In the genomic region with DNA sequence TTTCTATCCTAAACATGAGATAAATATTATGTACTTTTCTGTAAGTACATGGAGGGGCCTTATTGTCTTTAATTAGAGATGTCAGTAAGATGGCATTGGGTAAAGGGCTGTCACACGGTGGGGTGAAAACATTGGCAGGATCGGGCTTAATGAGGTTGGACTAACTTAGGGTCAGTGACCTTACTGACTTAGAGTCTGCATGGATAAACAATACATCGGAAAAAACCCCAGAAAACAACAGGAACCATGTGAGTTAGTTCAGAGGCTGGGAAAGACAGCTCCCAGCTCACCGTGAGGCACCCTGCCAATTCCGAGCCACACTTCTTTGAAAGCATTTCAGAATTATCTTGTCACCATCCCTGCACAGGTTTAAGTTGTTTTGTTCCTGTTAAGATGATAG, we compare ENCODE assay signal across 29 mouse cellular contexts.
A peak's percentile ranks its signal among the peaks of the same experiment; 100 is the strongest.
DNase-seq lines count a peak whose midpoint lies in the region; ATAC-seq lines count a peak whose summit lies in the region.
"Had no signal": no experiment of that assay in that cellular context is flagged by ENCODE, and none has a peak within 500 bp of the region (broad histone marks: within the 10 kb centered on the region; RNA-seq: fewer than 3 reads in every experiment).

No protein-coding gene starts in this region.

- 2% methylated on average over 5 of the region's 5 CpGs for WGBS in hindbrain, embryonic 10.5 days
- WGBS in hindbrain, embryonic 14.5 days = 6% methylated on average over 5 of the region's 5 CpGs
- 11% methylated on average over 5 of the region's 5 CpGs for WGBS in neural tube, embryonic 12.5 days
- 14% methylated on average over 5 of the region's 5 CpGs for WGBS in neural tube, embryonic 15.5 days

- no peaks in the 10 kb centered on the region for H3K9me3 ChIP-seq in hindbrain, embryonic 10.5 days
- H3K9me3 ChIP-seq in hindbrain, embryonic 14.5 days (ENCODE audit: control insufficient read depth, low read length) = no peaks in the 10 kb centered on the region
- no peaks in the 10 kb centered on the region for H3K9me3 ChIP-seq in neural tube, embryonic 12.5 days
- H3K9me3 ChIP-seq in neural tube, embryonic 15.5 days (replicated peaks) = no peaks in the 10 kb centered on the region
- H3K9me3 ChIP-seq: embryonic facial prominence, embryonic 12.5 days; G1E; heart, embryonic 13.5 days had no signal

- H3K27me3 ChIP-seq in hindbrain, embryonic 10.5 days (ENCODE audit: insufficient read depth, poor library complexity, severe bottlenecking) = no peaks in the 10 kb centered on the region
- H3K27me3 ChIP-seq in hindbrain, embryonic 14.5 days (ENCODE audit: control insufficient read depth, insufficient read depth, low read length) = no peaks in the 10 kb centered on the region
- no peaks in the 10 kb centered on the region for H3K27me3 ChIP-seq in neural tube, embryonic 12.5 days (replicated peaks)
- no peaks in the 10 kb centered on the region for H3K27me3 ChIP-seq in neural tube, embryonic 15.5 days (replicated peaks)
- H3K27me3 ChIP-seq: embryonic facial prominence, embryonic 12.5 days; heart, embryonic 13.5 days had no signal

- peak overlapping the region; percentile 56; the same call in 1 of the 2 replicates for H3K27ac ChIP-seq in hindbrain, embryonic 10.5 days
- H3K27ac ChIP-seq in hindbrain, embryonic 14.5 days = no peak overlapping the region
- no peak overlapping the region for H3K27ac ChIP-seq in neural tube, embryonic 12.5 days
- no peak overlapping the region for H3K27ac ChIP-seq in neural tube, embryonic 15.5 days (replicated peaks)
- H3K27ac ChIP-seq: embryonic facial prominence, embryonic 12.5 days; heart, adult 2 months; heart, embryonic 13.5 days; liver, embryonic 14.5 days; macrophage; stomach, postnatal 0 days had no signal

- no peak for ATAC-seq in hindbrain, embryonic 14.5 days (ENCODE audit: low FRiP score)
- 0 out of 2 replicates have a peak, but pooled peaks have one; percentile 35 for ATAC-seq in neural tube, embryonic 12.5 days (ENCODE audit: low FRiP score, low read depth)
- no peak for ATAC-seq in neural tube, embryonic 15.5 days (ENCODE audit: low FRiP score)
- ATAC-seq: intestine, embryonic 16.5 days; Patski had no signal

- H3K4me3 ChIP-seq in hindbrain, embryonic 10.5 days = no peak overlapping the region
- no peak overlapping the region for H3K4me3 ChIP-seq in hindbrain, embryonic 14.5 days (replicated peaks; ENCODE audit: low read length)
- no peak overlapping the region for H3K4me3 ChIP-seq in neural tube, embryonic 12.5 days
- H3K4me3 ChIP-seq in neural tube, embryonic 15.5 days (replicated peaks) = no peak overlapping the region
- H3K4me3 ChIP-seq: embryonic facial prominence, embryonic 12.5 days; heart, adult 2 months; heart, embryonic 13.5 days had no signal

- H3K4me1 ChIP-seq in hindbrain, embryonic 10.5 days (replicated peaks) = peaks cover 57% of the 10 kb centered on the region
- H3K4me1 ChIP-seq in hindbrain, embryonic 14.5 days (replicated peaks; ENCODE audit: control insufficient read depth, insufficient read depth, low read length) = peaks cover 15% of the 10 kb centered on the region; the same call in 1 of the 2 replicates
- H3K4me1 ChIP-seq in neural tube, embryonic 12.5 days = peaks cover 26% of the 10 kb centered on the region
- H3K4me1 ChIP-seq in neural tube, embryonic 15.5 days = peaks cover 30% of the 10 kb centered on the region
- H3K4me1 ChIP-seq: embryonic facial prominence, embryonic 12.5 days; heart, embryonic 13.5 days had no signal

- DNase-seq in embryo, embryonic 11 days = peak; percentile 13
- no peak for DNase-seq in embryo, embryonic 10 days (ENCODE audit: low spot score)
- no peak for DNase-seq in hindbrain, embryonic 10.5 days (ENCODE audit: low spot score)
- no peak for DNase-seq in hindbrain, embryonic 14.5 days (ENCODE audit: low spot score)
- peak; percentile 60 for DNase-seq in retina, embryonic 14.5 days (ENCODE audit: low spot score)
- no peak for DNase-seq in kidney, adult 18-20 months
- DNase-seq: adrenal gland, postnatal 14 days; cerebellum, adult 18-20 months; heart, adult 2 months; heart, postnatal 10 days; kidney, adult 9 months; kidney, postnatal 10 days; liver; lung, adult 2 months; lung, postnatal 10 days; right cerebral cortex, postnatal 25 days; spleen, adult 18-20 months; thymus, adult 2 months; thymus, postnatal 36 days had no signal

- H3K36me3 ChIP-seq in hindbrain, embryonic 10.5 days = no peaks in the 10 kb centered on the region
- no peaks in the 10 kb centered on the region for H3K36me3 ChIP-seq in hindbrain, embryonic 14.5 days (replicated peaks; ENCODE audit: control insufficient read depth, insufficient read depth)
- H3K36me3 ChIP-seq in neural tube, embryonic 12.5 days = no peaks in the 10 kb centered on the region
- no peaks in the 10 kb centered on the region for H3K36me3 ChIP-seq in neural tube, embryonic 15.5 days
- H3K36me3 ChIP-seq: embryonic facial prominence, embryonic 12.5 days; G1E; heart, embryonic 13.5 days had no signal

- H3K9ac ChIP-seq in hindbrain, embryonic 14.5 days = no peak overlapping the region
- no peak overlapping the region for H3K9ac ChIP-seq in neural tube, embryonic 12.5 days
- no peak overlapping the region for H3K9ac ChIP-seq in neural tube, embryonic 15.5 days (replicated peaks)
- H3K9ac ChIP-seq: embryonic facial prominence, embryonic 12.5 days; heart, embryonic 13.5 days; liver, embryonic 14.5 days had no signal

- no peak overlapping the region for H3K4me2 ChIP-seq in hindbrain, embryonic 14.5 days (replicated peaks)
- no peak overlapping the region for H3K4me2 ChIP-seq in neural tube, embryonic 12.5 days (replicated peaks)
- no peak overlapping the region for H3K4me2 ChIP-seq in neural tube, embryonic 15.5 days
- H3K4me2 ChIP-seq: embryonic facial prominence, embryonic 12.5 days; heart, embryonic 13.5 days had no signal

Comparison
In these comparisons a context has a peak if more than half of its experiments do, and no peak if none do; other contexts are left out.
1. DNase-seq: peak in embryo, embryonic 11 days (single experiment) and retina, embryonic 14.5 days (single experiment); none in embryo, embryonic 10 days (single experiment), hindbrain, embryonic 10.5 days (single experiment), hindbrain, embryonic 14.5 days (single experiment) and kidney, adult 18-20 months (single experiment).